Comparison of ENCODE assay signal across 9 mouse cellular contexts in the genomic region with DNA sequence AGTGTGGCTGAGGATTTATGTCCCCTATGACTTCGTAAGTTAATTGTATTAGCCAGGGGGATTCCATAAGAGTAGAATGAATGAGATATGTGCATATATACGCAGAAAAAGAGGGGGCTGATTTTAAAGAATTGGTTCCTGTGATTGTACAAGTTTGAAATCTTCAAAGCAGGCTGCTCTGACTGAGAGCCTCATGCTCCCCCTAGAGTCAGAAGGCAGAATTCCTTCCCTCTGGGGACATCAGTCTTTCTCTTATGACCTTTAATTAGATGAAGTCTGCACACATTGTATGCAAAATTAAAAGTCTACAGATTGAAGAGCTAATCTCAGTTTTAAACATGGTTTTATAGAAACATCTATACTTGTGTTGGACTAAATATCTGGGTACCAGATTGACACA.
DNase-seq lines count a peak whose midpoint lies in the region; ATAC-seq and TF ChIP-seq lines count a peak whose summit lies in the region.
"Had no signal": no experiment of that assay in that cellular context is flagged by ENCODE, and none has a peak within 500 bp of the region (broad histone marks: within the 10 kb centered on the region; RNA-seq: fewer than 3 reads in every experiment).

No protein-coding gene starts in this region.

- intact Hi-C loops in gastrocnemius, postnatal 36 days (cut with DNase I), result no loop called here

- 62% methylated on average over 2 of the region's 2 CpGs for WGBS in forebrain, postnatal 0 days
- WGBS in forebrain, embryonic 13.5 days, result 59% methylated on average over 2 of the region's 2 CpGs
- 29% methylated on average over 2 of the region's 2 CpGs for WGBS in lung, postnatal 0 days
- WGBS in liver, embryonic 11.5 days, result 51% methylated on average over 2 of the region's 2 CpGs

- TF ChIP-seq CTCF in forebrain, postnatal 0 days (IDR thresholded peaks at IDR 0.05; ENCODE audit: low read depth), result peak; percentile 61
- peak; percentile 63 for TF ChIP-seq CTCF in lung, postnatal 0 days (IDR thresholded peaks at IDR 0.05)

- TF ChIP-seq EP300 in lung, postnatal 0 days (IDR thresholded peaks at IDR 0.05), result no peak

- peak; percentile 27 for DNase-seq in forebrain, postnatal 0 days
- peak; percentile 7 for DNase-seq in lung, postnatal 0 days (ENCODE audit: low spot score)
- no peak for DNase-seq in lung, adult 18-20 months
- DNase-seq in retina, embryonic 14.5 days (ENCODE audit: low spot score), result peak; percentile 54
- no peak for DNase-seq in gastrocnemius, postnatal 36 days
- no peak for DNase-seq in liver, embryonic 11.5 days (ENCODE audit: low spot score)

- no peak overlapping the region for H3K9ac ChIP-seq in forebrain, postnatal 0 days
- no peak overlapping the region for H3K9ac ChIP-seq in forebrain, embryonic 13.5 days
- H3K9ac ChIP-seq in lung, postnatal 0 days (replicated peaks; ENCODE audit: low read depth), result no peak overlapping the region
- H3K9ac ChIP-seq in liver, embryonic 11.5 days (ENCODE audit: low read depth, low read length), result no peak overlapping the region
- H3K9ac ChIP-seq: neural tube, embryonic 12.5 days had no signal

- no peaks in the 10 kb centered on the region for H3K27me3 ChIP-seq in forebrain, postnatal 0 days (ENCODE audit: insufficient read depth, low read length)
- H3K27me3 ChIP-seq in forebrain, embryonic 13.5 days, result no peaks in the 10 kb centered on the region
- H3K27me3 ChIP-seq in lung, postnatal 0 days (replicated peaks; ENCODE audit: insufficient read depth, low read length), result no peaks in the 10 kb centered on the region
- H3K27me3 ChIP-seq in liver, embryonic 11.5 days (replicated peaks; ENCODE audit: control insufficient read depth, insufficient read depth, low read length), result no peaks in the 10 kb centered on the region
- H3K27me3 ChIP-seq: neural tube, embryonic 12.5 days had no signal

- H3K4me1 ChIP-seq in forebrain, postnatal 0 days (ENCODE audit: insufficient read depth), result no peaks in the 10 kb centered on the region
- H3K4me1 ChIP-seq in forebrain, embryonic 13.5 days, result no peaks in the 10 kb centered on the region
- H3K4me1 ChIP-seq in lung, postnatal 0 days (ENCODE audit: insufficient read depth, low read depth, low read length), result no peaks in the 10 kb centered on the region
- H3K4me1 ChIP-seq in liver, embryonic 11.5 days (replicated peaks; ENCODE audit: control insufficient read depth, insufficient read depth, low read length), result no peaks in the 10 kb centered on the region
- H3K4me1 ChIP-seq: neural tube, embryonic 12.5 days had no signal

- H3K36me3 ChIP-seq in forebrain, postnatal 0 days (ENCODE audit: insufficient read depth), result no peaks in the 10 kb centered on the region
- H3K36me3 ChIP-seq in forebrain, embryonic 13.5 days (ENCODE audit: poor library complexity, severe bottlenecking), result no peaks in the 10 kb centered on the region
- no peaks in the 10 kb centered on the region for H3K36me3 ChIP-seq in lung, postnatal 0 days (ENCODE audit: insufficient read depth, low read length)
- no peaks in the 10 kb centered on the region for H3K36me3 ChIP-seq in liver, embryonic 11.5 days (ENCODE audit: control insufficient read depth, insufficient read depth, low read length)
- H3K36me3 ChIP-seq: neural tube, embryonic 12.5 days had no signal

- H3K27ac ChIP-seq in forebrain, postnatal 0 days (ENCODE audit: low read depth, low read length), result no peak overlapping the region
- H3K27ac ChIP-seq in forebrain, embryonic 13.5 days, result no peak overlapping the region
- H3K27ac ChIP-seq in lung, postnatal 0 days (ENCODE audit: low read length), result no peak overlapping the region
- H3K27ac ChIP-seq in liver, embryonic 11.5 days (ENCODE audit: low read depth, low read length), result no peak overlapping the region
- H3K27ac ChIP-seq: neural tube, embryonic 12.5 days had no signal

- no peak for ATAC-seq in forebrain, postnatal 0 days
- no peak for ATAC-seq in forebrain, embryonic 13.5 days
- ATAC-seq in lung, postnatal 0 days, result no peak
- ATAC-seq in activated CD4-positive, CD25-positive, alpha-beta regulatory T cell, adult 4 months, result peak; percentile 36
- no peak for ATAC-seq in liver, embryonic 11.5 days (replicated peaks; ENCODE audit: low FRiP score)

- no peak overlapping the region for H3K4me2 ChIP-seq in forebrain, postnatal 0 days (ENCODE audit: low read depth)
- no peak overlapping the region for H3K4me2 ChIP-seq in forebrain, embryonic 13.5 days
- H3K4me2 ChIP-seq in lung, postnatal 0 days (replicated peaks; ENCODE audit: low read depth, low read length), result no peak overlapping the region
- H3K4me2 ChIP-seq in liver, embryonic 11.5 days, result no peak overlapping the region
- H3K4me2 ChIP-seq: neural tube, embryonic 12.5 days had no signal

- H3K4me3 ChIP-seq in forebrain, postnatal 0 days (ENCODE audit: low read depth, low read length), result no peak overlapping the region
- H3K4me3 ChIP-seq in forebrain, embryonic 13.5 days, result no peak overlapping the region
- no peak overlapping the region for H3K4me3 ChIP-seq in lung, postnatal 0 days (ENCODE audit: low read depth, low read length)
- H3K4me3 ChIP-seq in liver, embryonic 11.5 days (ENCODE audit: low read depth, low read length), result no peak overlapping the region
- H3K4me3 ChIP-seq: neural tube, embryonic 12.5 days had no signal

- H3K9me3 ChIP-seq in forebrain, postnatal 0 days (ENCODE audit: low read length), result no peaks in the 10 kb centered on the region
- H3K9me3 ChIP-seq in forebrain, embryonic 13.5 days (replicated peaks), result no peaks in the 10 kb centered on the region
- H3K9me3 ChIP-seq in lung, postnatal 0 days (ENCODE audit: low read length), result no peaks in the 10 kb centered on the region
- no peaks in the 10 kb centered on the region for H3K9me3 ChIP-seq in liver, embryonic 11.5 days (ENCODE audit: control insufficient read depth, low read length)
- H3K9me3 ChIP-seq: neural tube, embryonic 12.5 days had no signal

Comparison
In these comparisons a context has a peak if more than half of its experiments do, and no peak if none do; other contexts are left out.
1. DNase-seq: peak in forebrain, postnatal 0 days (single experiment), lung, postnatal 0 days (single experiment) and retina, embryonic 14.5 days (single experiment); none in lung, adult 18-20 months (0 of 2), gastrocnemius, postnatal 36 days (0 of 2) and liver, embryonic 11.5 days (single experiment).